Mouse (Mus musculus) forebrain, embryonic 13.5 days (tissue): ENCODE data around the gene Alad. TPM values are rescaled to one million over a fixed set of nuclear protein-coding genes. Genes with fewer than 3 reads are reported as not detected.

ENCODE experiments used
- polyA plus RNA-seq: library from polyadenylated mRNA; unstranded; fragments of >200 nt; fragmentation: Nextera tagmentation; extraction: Ambion mirVana; gene quantifications from 2 replicates; pipeline ENCODE4 v1.2.1, GENCODE M21; 2015

The Alad gene
- polyA plus RNA-seq, 1 experiment from 2014 or later = 65.4 TPM

Other genes with a start within 250 kb of the Alad start
- 19.7 and 22.8 TPM in 2 replicates for gene Fkbp15, start 159.4 kb downstream of the Alad start, polyA plus RNA-seq
- 38.2 and 43.1 TPM in 2 replicates for gene Slc31a1, start 159.2 kb downstream of the Alad start, polyA plus RNA-seq
- 144 and 153 TPM in 2 replicates for gene Cdc26, start 111.3 kb downstream of the Alad start, polyA plus RNA-seq
- gene Prpf4, start 111.1 kb downstream of the Alad start, polyA plus RNA-seq = 21.3 and 24.0 TPM in 2 replicates
- gene Rnf183, start 84.7 kb downstream of the Alad start, polyA plus RNA-seq = not detected in 2 replicates
- 9.1 and 13.1 TPM in 2 replicates for gene Wdr31, start 49.0 kb downstream of the Alad start, polyA plus RNA-seq
- gene Bspry, start 39.9 kb downstream of the Alad start, polyA plus RNA-seq = 0.49 and 0.56 TPM in 2 replicates
- 10.5 and 11.2 TPM in 2 replicates for gene Hdhd3, start 16.5 kb downstream of the Alad start, polyA plus RNA-seq
- 112 and 113 TPM in 2 replicates for gene Pole3, start 5.2 kb upstream of the Alad start, polyA plus RNA-seq
- 0.80 and 1.1 TPM in 2 replicates for gene 4933430I17Rik, start 5.5 kb upstream of the Alad start, polyA plus RNA-seq
- gene Rgs3, start 39.9 kb upstream of the Alad start, polyA plus RNA-seq = 49.0 and 56.6 TPM in 2 replicates